Mouse (Mus musculus) liver, embryonic 14.5 days (tissue): ENCODE data around the gene Aldh6a1. TPM values are rescaled to one million over a fixed set of nuclear protein-coding genes. Genes with fewer than 3 reads are reported as not detected.

Experiments
- ATAC-seq: fragments of 200-750 bp; cut with Nextera tagmentation; 2 replicates; pipeline ENCODE4 v1.8.0; 2017; ENCODE audit warnings: moderate number of reproducible peaks, mild to moderate bottlenecking, moderate library complexity; ENCODE audit not compliant: insufficient read depth
- DNase-seq, 3 experiments: peaks; one replicate each; pipeline ENCODE4 v3.0.0-alpha.2; 2012 to 2013; ENCODE audit warnings: low read depth in 3 of 3, low spot score in 3 of 3
- H3K27ac ChIP-seq: fragments of 300-500 bp; sonication (generic); 2 replicates; pipeline ENCODE4 v1.5.1; 2014; ENCODE audit warnings: moderate library complexity, mild to moderate bottlenecking, control low read depth, inconsistent platforms
- H3K27me3 ChIP-seq: fragments of 300-500 bp; sonication (generic); 2 replicates; pipeline ENCODE4 v1.6.1; 2014; ENCODE audit warnings: mild to moderate bottlenecking, low read length, moderate library complexity; ENCODE audit not compliant: control insufficient read depth, insufficient read depth
- H3K36me3 ChIP-seq: fragments of 300-500 bp; sonication (generic); replicated peaks from 2 replicates; pipeline ENCODE4 v1.6.1; 2014; ENCODE audit warnings: low read depth; ENCODE audit not compliant: control insufficient read depth, insufficient read depth
- H3K4me1 ChIP-seq, 2 experiments: fragments of 200-500 bp in 1 of 2; fragments of 300-500 bp in 1 of 2; sonication (generic) in 1 of 2; replicated peaks; 2 replicates each; pipeline ENCODE4 v1.6.1; 2012 to 2014; ENCODE audit warnings: antibody characterized with exemption in 1 of 2, inconsistent platforms in 1 of 2, low read length in 1 of 2; ENCODE audit not compliant: control insufficient read depth in 2 of 2, insufficient read depth in 2 of 2
- H3K4me2 ChIP-seq: fragments of 300-500 bp; sonication (generic); 2 replicates; pipeline ENCODE4 v1.6.1; 2014; ENCODE audit warnings: low read depth, mild to moderate bottlenecking, control low read depth, moderate library complexity
- H3K4me3 ChIP-seq, 2 experiments: fragments of 200-500 bp in 1 of 2; fragments of 300-500 bp in 1 of 2; sonication (generic) in 1 of 2; 2 replicates each; pipeline ENCODE4 v1.5.1; 2012 to 2014; ENCODE audit warnings: low read depth in 2 of 2, low read length in 2 of 2, mild to moderate bottlenecking in 2 of 2, control low read depth in 1 of 2, inconsistent platforms in 1 of 2, moderate library complexity in 1 of 2; ENCODE audit not compliant: insufficient read depth in 1 of 2
- H3K9ac ChIP-seq: fragments of 300-500 bp; sonication (generic); replicated peaks from 2 replicates; pipeline ENCODE4 v1.6.1; 2014; ENCODE audit warnings: mild to moderate bottlenecking, control low read depth, moderate library complexity
- H3K9me3 ChIP-seq: fragments of 300-500 bp; sonication (generic); 2 replicates; pipeline ENCODE4 v1.6.1; 2016; ENCODE audit warnings: low read length, mixed read lengths; ENCODE audit not compliant: control insufficient read depth
- CTCF ChIP-seq: IDR thresholded peaks from 2 replicates; pipeline ENCODE4 v1.5.1; 2016; ENCODE audit warnings: antibody characterized with exemption, low read depth, control low read depth
- EP300 ChIP-seq: IDR thresholded peaks from 2 replicates; pipeline ENCODE4 v1.6.1; 2016; ENCODE audit warnings: antibody characterized with exemption, low read depth
- WGBS: fragments of 180-500 bp; shearing (Covaris S2); extraction: QIAGEN DNeasy Blood & Tissue Kit; methylation state at CpG from one replicate; pipeline ENCODE4 v1.1.7; 2014; ENCODE audit not compliant: insufficient replicate concordance; 5-methylcytosine and 5-hydroxymethylcytosine counted together
- polyA plus RNA-seq, 2 experiments: library from polyadenylated mRNA; depleted of rRNA in 1 of 2; stranded (reverse) in 1 of 2; unstranded in 1 of 2; fragments of >200 nt; fragmentation: Nextera tagmentation in 1 of 2; extraction: Ambion mirVana in 1 of 2; gene quantifications; 2 replicates each; pipeline versions ENCODE4 v1.2.1 to v1.2.3; 2012 to 2014

Gene Aldh6a1
- polyA plus RNA-seq (2012; rRNA removed) (8.9 and 10.4 TPM in 2 replicates), polyA plus RNA-seq (2014; fragmentation: Nextera tagmentation; extraction: Ambion mirVana) (24.9 and 26.3 TPM in 2 replicates)

GRCm38 (mm10) chr12:84450718-84451646 is at the start of gene Aldh6a1, which contains the start of gene Lin52:
Gene Aldh6a1, minus strand, starts transcription at chr12:84451004.
Gene Lin52, plus strand, starts transcription at chr12:84451422.
- peak; percentile 95 for ATAC-seq
- Histone ChIP-seq H3K4me2 (peak within 1 kb of the TSS; percentile 95), H3K36me3 (no peaks in the 10 kb centered on the region), H3K4me3 (peak within 1 kb of the TSS; percentile 92), H3K9me3 (no peaks in the 10 kb centered on the region), H3K27ac (peak within 1 kb of the TSS; percentile 74), H3K27me3 (no peaks in the 10 kb centered on the region), H3K9ac (peak within 1 kb of the TSS; percentile 92), H3K4me1 (peaks cover 20 to 21% of the 10 kb centered on the region in 2 experiments)
- DNase-seq, result peak; percentile 100
- TF ChIP-seq CTCF (no peak), EP300 (no peak; the same call in none of the 2 replicates)
- under 1% methylated on average over 49 of the region's 49 CpGs for WGBS

DNA sequence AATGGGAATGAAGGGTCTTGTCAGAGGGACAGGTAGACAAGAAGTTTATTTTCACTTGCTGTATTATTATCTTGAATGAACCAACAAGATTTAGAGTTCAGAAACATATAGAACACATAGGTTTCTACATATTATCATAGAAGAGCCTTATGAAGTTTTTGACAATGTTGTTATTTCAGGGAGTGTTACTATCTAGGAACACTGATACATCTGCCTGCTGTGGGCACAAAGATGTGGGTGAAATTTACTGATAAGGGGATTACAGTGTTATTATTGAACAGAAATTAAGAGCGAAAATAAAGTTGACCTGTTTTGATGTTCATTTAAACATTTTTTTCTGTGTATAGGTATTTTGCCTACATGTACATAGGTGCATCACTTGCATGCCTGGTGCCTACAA is 46.0 kb upstream of the Aldh6a1 start:
- no peaks in the 10 kb centered on the region for H3K27me3 ChIP-seq
- ATAC-seq (no peak), DNase-seq (no peak)
- H3K4me3 ChIP-seq, result no peak overlapping the region
- no peak overlapping the region for H3K4me2 ChIP-seq
- WGBS, result 42% methylated on average over 1 of the region's 1 CpGs
- no peak overlapping the region for H3K27ac ChIP-seq
- no peaks in the 10 kb centered on the region for H3K9me3 ChIP-seq
- no peaks in the 10 kb centered on the region for H3K36me3 ChIP-seq
- H3K4me1 ChIP-seq, result peaks cover 0 to 5% of the 10 kb centered on the region in 2 experiments; a peak in 1 of 4 replicates
- TF ChIP-seq CTCF (no peak), EP300 (no peak)
- no peak overlapping the region for H3K9ac ChIP-seq

DNA sequence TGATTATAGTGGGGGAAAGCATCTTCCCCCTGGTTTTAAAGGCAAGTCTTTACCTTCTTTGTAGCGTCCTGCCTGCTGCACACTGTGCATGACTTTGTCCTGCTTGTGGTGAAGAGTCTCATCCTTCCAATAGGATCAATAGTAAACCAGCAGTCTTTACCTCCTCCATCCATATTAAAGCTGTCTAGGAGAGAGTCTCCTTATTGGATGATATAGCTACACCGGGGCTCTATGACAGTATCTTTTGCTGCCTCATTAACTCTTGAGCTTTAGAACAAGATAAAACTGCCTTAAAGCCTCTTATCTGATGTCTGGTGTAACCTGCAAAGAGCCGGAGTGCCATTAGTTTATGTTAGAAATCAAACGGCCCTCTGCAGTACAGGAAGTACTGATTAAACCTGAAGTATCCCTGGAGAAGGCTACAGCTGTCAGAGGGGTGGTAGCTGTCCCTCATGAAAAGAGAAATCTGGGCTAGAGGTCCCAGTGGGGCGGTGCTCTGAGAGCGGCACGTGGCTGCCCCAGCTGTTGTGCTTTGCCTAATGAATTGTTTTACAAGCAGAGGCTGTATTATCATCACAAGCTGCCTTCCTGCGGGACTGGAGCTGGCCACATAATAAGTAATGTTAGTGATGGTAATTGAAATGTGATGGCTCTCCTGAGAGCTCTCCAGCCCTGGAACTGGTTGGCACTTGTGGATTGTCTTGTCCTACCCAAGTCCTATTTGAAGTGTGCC is 36.7 kb upstream of the Aldh6a1 start:
- ATAC-seq, result no peak
- Histone ChIP-seq H3K4me3 (no peak overlapping the region), H3K27ac (no peak overlapping the region), H3K36me3 (no peaks in the 10 kb centered on the region), H3K27me3 (no peaks in the 10 kb centered on the region), H3K9ac (no peak overlapping the region), H3K4me2 (no peak overlapping the region), H3K4me1 (peaks cover 0 to 12% of the 10 kb centered on the region in 2 experiments; a peak in 2 of 4 replicates), H3K9me3 (no peaks in the 10 kb centered on the region)
- no peak for TF ChIP-seq CTCF
- no peak for TF ChIP-seq EP300
- no peak for DNase-seq
- 44% methylated on average over 8 of the region's 8 CpGs for WGBS

GRCm38 (mm10) chr12:84482778-84483585 is 32.2 kb upstream of the Aldh6a1 start:
- WGBS, result 77% methylated on average over 14 of the region's 14 CpGs
- ATAC-seq (peak; percentile 43; the same call in 1 of the 2 replicates), DNase-seq (peak; percentile 9 to 17 (median 17))
- H3K9ac ChIP-seq, result no peak overlapping the region
- H3K4me2 ChIP-seq, result no peak overlapping the region
- no peaks in the 10 kb centered on the region for H3K9me3 ChIP-seq
- H3K4me1 ChIP-seq, result peaks cover 0 to 15% of the 10 kb centered on the region in 2 experiments; a peak in 2 of 4 replicates
- H3K27me3 ChIP-seq, result no peaks in the 10 kb centered on the region
- no peak overlapping the region for H3K27ac ChIP-seq
- TF ChIP-seq CTCF, result no peak
- TF ChIP-seq EP300, result no peak
- no peak overlapping the region for H3K4me3 ChIP-seq
- H3K36me3 ChIP-seq, result no peaks in the 10 kb centered on the region
